In genomic region chr13:99111736-99112386, GRCm38 (mm10) we compare ENCODE assay signal across 25 mouse cellular contexts.
DNase-seq lines count a peak whose midpoint lies in the region; ATAC-seq and TF ChIP-seq lines count a peak whose summit lies in the region.
"Had no signal": no experiment of that assay in that cellular context is flagged by ENCODE, and none has a peak within 500 bp of the region (broad histone marks: within the 10 kb centered on the region; RNA-seq: fewer than 3 reads in every experiment).

No protein-coding gene starts in this region.

- 16% methylated on average over 1 of the region's 1 CpGs for whole genome bisulfite sequencing in liver, embryonic 13.5 days (ENCODE audit: insufficient replicate concordance)

- no peak for TF ChIP-seq POLR2A in ES-Bruce4 (IDR thresholded peaks at IDR 0.05; ENCODE audit: insufficient read depth, low read length)

- H3K36me3 ChIP-seq in liver, embryonic 13.5 days: no peaks in the 10 kb centered on the region
- no peaks in the 10 kb centered on the region for H3K36me3 ChIP-seq in ES-Bruce4 (ENCODE audit: control insufficient read depth, insufficient read depth, low read length, poor library complexity, severe bottlenecking)
- H3K36me3 ChIP-seq: embryonic facial prominence, embryonic 12.5 days; embryonic facial prominence, embryonic 15.5 days; G1E; heart, embryonic 10.5 days; heart, embryonic 13.5 days; hindbrain, embryonic 15.5 days had no signal

- peak overlapping the region; percentile 40; the same call in 1 of the 2 replicates for H3K27ac ChIP-seq in liver, embryonic 13.5 days
- H3K27ac ChIP-seq in ES-Bruce4 (ENCODE audit: insufficient read depth, low read length): no peak overlapping the region
- H3K27ac ChIP-seq: embryonic facial prominence, embryonic 12.5 days; embryonic facial prominence, embryonic 15.5 days; gastrocnemius, adult 2 months; heart, embryonic 10.5 days; heart, embryonic 13.5 days; hindbrain, embryonic 15.5 days had no signal

- ATAC-seq in liver, embryonic 13.5 days (ENCODE audit: low read depth): no peak
- ATAC-seq: CD4-positive, CD25-positive, alpha-beta regulatory T cell, adult 4 months; forebrain, embryonic 14.5 days; forebrain, postnatal 0 days had no signal

- H3K4me1 ChIP-seq in liver, embryonic 13.5 days (replicated peaks): peaks cover 70% of the 10 kb centered on the region
- H3K4me1 ChIP-seq in ES-Bruce4 (ENCODE audit: control insufficient read depth, insufficient read depth, low read length): peaks cover 2% of the 10 kb centered on the region
- H3K4me1 ChIP-seq: embryonic facial prominence, embryonic 12.5 days; embryonic facial prominence, embryonic 15.5 days; hindbrain, embryonic 15.5 days had no signal

- H3K4me2 ChIP-seq in liver, embryonic 13.5 days: no peak overlapping the region
- H3K4me2 ChIP-seq: embryonic facial prominence, embryonic 12.5 days; embryonic facial prominence, embryonic 15.5 days; heart, embryonic 13.5 days; hindbrain, embryonic 15.5 days had no signal

- H3K9ac ChIP-seq in liver, embryonic 13.5 days: no peak overlapping the region
- no peak overlapping the region for H3K9ac ChIP-seq in ES-Bruce4 (ENCODE audit: low read depth, poor library complexity, severe bottlenecking)
- H3K9ac ChIP-seq: embryonic facial prominence, embryonic 12.5 days; embryonic facial prominence, embryonic 15.5 days; forebrain, postnatal 0 days; heart, embryonic 13.5 days; hindbrain, embryonic 15.5 days had no signal

- H3K9me3 ChIP-seq in liver, embryonic 13.5 days (replicated peaks): no peaks in the 10 kb centered on the region
- no peaks in the 10 kb centered on the region; the same call in 1 of the 2 replicates for H3K9me3 ChIP-seq in ES-Bruce4 (replicated peaks; ENCODE audit: control insufficient read depth, insufficient read depth, low read length, poor library complexity, severe bottlenecking)
- H3K9me3 ChIP-seq: embryonic facial prominence, embryonic 12.5 days; embryonic facial prominence, embryonic 15.5 days; G1E; heart, embryonic 10.5 days; heart, embryonic 13.5 days; hindbrain, embryonic 15.5 days had no signal

- no peak overlapping the region for H3K4me3 ChIP-seq in liver, embryonic 13.5 days (replicated peaks)
- no peak overlapping the region for H3K4me3 ChIP-seq in ES-Bruce4 (ENCODE audit: low read depth, low read length)
- H3K4me3 ChIP-seq: embryonic facial prominence, embryonic 12.5 days; embryonic facial prominence, embryonic 15.5 days; gastrocnemius, adult 2 months; heart, embryonic 10.5 days; heart, embryonic 13.5 days; hindbrain, embryonic 15.5 days had no signal

- no peaks in the 10 kb centered on the region for H3K27me3 ChIP-seq in liver, embryonic 13.5 days
- no peaks in the 10 kb centered on the region for H3K27me3 ChIP-seq in ES-Bruce4 (ENCODE audit: control insufficient read depth, insufficient read depth, low read length, poor library complexity, severe bottlenecking)
- H3K27me3 ChIP-seq: embryonic facial prominence, embryonic 12.5 days; embryonic facial prominence, embryonic 15.5 days; hindbrain, embryonic 15.5 days had no signal

- DNase-seq in liver, embryonic 13.5 days: no peak
- DNase-seq in liver: no peak
- peak; percentile 83 for DNase-seq in ES-CJ7 (ENCODE audit: low read depth, low spot score)
- DNase-seq in ZHBTc4 (ENCODE audit: low read depth, low spot score): peak; percentile 73
- no peak for DNase-seq in cerebellum, adult 9-10 months
- DNase-seq: adrenal gland, postnatal 10 days; adrenal gland, postnatal 36 days; cerebellum, adult 18-20 months; cerebellum, adult 9-11 months; cerebellum, postnatal 25 days; forebrain, postnatal 0 days; gastrocnemius, adult 2 months; gastrocnemius, postnatal 14 days; heart, adult 18-20 months; heart, postnatal 14 days; heart, postnatal 4 days had no signal

- TF ChIP-seq EP300 in ES-Bruce4 (IDR thresholded peaks at IDR 0.05; ENCODE audit: insufficient read depth, low read depth, low read length): peak; percentile 86

- no peak for TF ChIP-seq CTCF in ES-Bruce4 (IDR thresholded peaks at IDR 0.05; ENCODE audit: low read depth, low read length)

Comparison
In these comparisons a context has a peak if more than half of its experiments do, and no peak if none do; other contexts are left out.
1. DNase-seq: peak in ES-CJ7 (single experiment) and ZHBTc4 (single experiment); none in liver, embryonic 13.5 days (single experiment), liver (single experiment) and cerebellum, adult 9-10 months (single experiment).